Mouse (Mus musculus): ENCODE results near the gene Dppa3. TPM values are rescaled to one million over a fixed set of nuclear protein-coding genes. Genes with fewer than 3 reads are reported as not detected.
A peak's percentile ranks its signal among the peaks of the same experiment; 100 is the strongest.

The Dppa3 gene
- total RNA-seq, 1 experiment from 2014 or later: not detected

- ATAC-seq (ENCODE audit: extremely low read depth, insufficient number of reproducible peaks, low FRiP score, poor library complexity, severe bottlenecking): peak; percentile 82
Observed at GRCm38 (mm10) chr6:122660601-122661379, 34.6 kb downstream of the Dppa3 start.

GRCm38 (mm10) chr6:122662551-122663264 is 36.5 kb downstream of the Dppa3 start:
- ATAC-seq (ENCODE audit: extremely low read depth, insufficient number of reproducible peaks, low FRiP score, poor library complexity, severe bottlenecking): no peak

- ATAC-seq (ENCODE audit: extremely low read depth, insufficient number of reproducible peaks, low FRiP score, poor library complexity, severe bottlenecking): no peak
Observed at GRCm38 (mm10) chr6:122663596-122664206, 37.5 kb downstream of the Dppa3 start.

- ATAC-seq (ENCODE audit: extremely low read depth, insufficient number of reproducible peaks, low FRiP score, poor library complexity, severe bottlenecking): no peak
Observed at GRCm38 (mm10) chr6:122665866-122666265, 39.7 kb downstream of the Dppa3 start.

GRCm38 (mm10) chr6:122667715-122668114 is 41.5 kb downstream of the Dppa3 start:
- no peak for ATAC-seq (ENCODE audit: extremely low read depth, insufficient number of reproducible peaks, low FRiP score, poor library complexity, severe bottlenecking)

GRCm38 (mm10) chr6:122668823-122669222 is 42.6 kb downstream of the Dppa3 start:
- no peak for ATAC-seq (ENCODE audit: extremely low read depth, insufficient number of reproducible peaks, low FRiP score, poor library complexity, severe bottlenecking)

GRCm38 (mm10) chr6:122669406-122670200 is 43.4 kb downstream of the Dppa3 start:
- ATAC-seq (ENCODE audit: extremely low read depth, insufficient number of reproducible peaks, low FRiP score, poor library complexity, severe bottlenecking): peak; percentile 93

GRCm38 (mm10) chr6:122670201-122670551 is 44.0 kb downstream of the Dppa3 start:
- ATAC-seq (ENCODE audit: extremely low read depth, insufficient number of reproducible peaks, low FRiP score, poor library complexity, severe bottlenecking): no peak

- no peak for ATAC-seq (ENCODE audit: extremely low read depth, insufficient number of reproducible peaks, low FRiP score, poor library complexity, severe bottlenecking)
Observed at GRCm38 (mm10) chr6:122670841-122671240, 44.6 kb downstream of the Dppa3 start.

GRCm38 (mm10) chr6:122672746-122673145 is 46.5 kb downstream of the Dppa3 start:
- no peak for ATAC-seq (ENCODE audit: extremely low read depth, insufficient number of reproducible peaks, low FRiP score, poor library complexity, severe bottlenecking)

Other genes with a start within 250 kb of the Dppa3 start
- gene Rimklb, start 127.6 kb upstream of the Dppa3 start, total RNA-seq (2017): 0.12 and 3.2 TPM in 2 replicates
- not detected in 2 replicates for gene Mfap5, start 120.6 kb upstream of the Dppa3 start, total RNA-seq (2017)
- gene Aicda, start 72.6 kb upstream of the Dppa3 start, total RNA-seq (2017): 0.58 and 0.98 TPM in 2 replicates
- 115 and 128 TPM in 2 replicates for gene Apobec1, start 24.0 kb upstream of the Dppa3 start, total RNA-seq (2017)
- gene Gdf3, start 16.3 kb upstream of the Dppa3 start, total RNA-seq (2017): 0.23 and 0.25 TPM in 2 replicates
- not detected in 2 replicates for gene Nanog, start 81.1 kb downstream of the Dppa3 start, total RNA-seq (2017)
- gene Slc2a3, start 175.2 kb downstream of the Dppa3 start, total RNA-seq (2017): 315 and 331 TPM in 2 replicates
- 32.8 and 38.8 TPM in 2 replicates for gene Foxj2, start 193.5 kb downstream of the Dppa3 start, total RNA-seq (2017)
- 1.4 and 1.5 TPM in 2 replicates for gene C3ar1, start 229.8 kb downstream of the Dppa3 start, total RNA-seq (2017)
- 33.2 and 37.3 TPM in 2 replicates for gene Necap1, start 248.1 kb downstream of the Dppa3 start, total RNA-seq (2017)

Data from neutrophil, adult 5-6 weeks (primary cell).